Mouse (Mus musculus) small intestine, adult 2 months (tissue): Measurements from ENCODE around the gene Dock6. TPM values are rescaled to one million over a fixed set of nuclear protein-coding genes. Genes with fewer than 3 reads are reported as not detected.

Source experiments
- H3K27ac ChIP-seq: fragments of 200-500 bp; 2 replicates; pipeline ENCODE4 v1.5.1; 2012; ENCODE audit warnings: low read depth, low read length, control low read depth, inconsistent platforms; ENCODE audit not compliant: insufficient read depth
- H3K27me3 ChIP-seq: fragments of 200-500 bp; 2 replicates; pipeline ENCODE4 v1.6.1; 2012; ENCODE audit warnings: mild to moderate bottlenecking, moderate library complexity, low read length, inconsistent platforms; ENCODE audit not compliant: control insufficient read depth, insufficient read depth
- H3K36me3 ChIP-seq: fragments of 200-500 bp; 2 replicates; pipeline ENCODE4 v1.6.1; 2012; ENCODE audit warnings: mild to moderate bottlenecking, low read length, control low read depth, inconsistent platforms; ENCODE audit not compliant: control insufficient read depth, insufficient read depth
- H3K4me1 ChIP-seq: fragments of 200-500 bp; 2 replicates; pipeline ENCODE4 v1.6.1; 2012; ENCODE audit warnings: low read length, inconsistent platforms, mixed read lengths; ENCODE audit not compliant: control insufficient read depth, insufficient read depth, insufficient read length
- H3K4me3 ChIP-seq: fragments of 200-500 bp; 2 replicates; pipeline ENCODE4 v1.5.1; 2012; ENCODE audit warnings: low read depth, mild to moderate bottlenecking, control low read depth, inconsistent platforms, low read length, moderate library complexity
- CTCF ChIP-seq: fragments of 200-500 bp; IDR thresholded peaks from 2 replicates; pipeline ENCODE4 v1.5.1; 2012; ENCODE audit warnings: low read depth, mild to moderate bottlenecking, control low read depth, inconsistent platforms, low read length, moderate library complexity, mixed read lengths; ENCODE audit not compliant: insufficient replicate concordance, insufficient read length; ENCODE audit errors: extremely low read depth
- POLR2A ChIP-seq: fragments of 200-500 bp; IDR thresholded peaks from 2 replicates; pipeline ENCODE4 v1.6.1; 2012; ENCODE audit warnings: low read depth, mild to moderate bottlenecking, control low read depth, inconsistent platforms, low read length, moderate library complexity
- WGBS: fragments of 180-500 bp; shearing (Covaris S2); methylation state at CpG from one replicate; pipeline ENCODE4 v1.1.7; 2018; 5-methylcytosine and 5-hydroxymethylcytosine counted together
- polyA plus RNA-seq: library from polyadenylated mRNA; depleted of rRNA; stranded (reverse); fragments of >200 nt; gene quantifications from 2 replicates; pipeline ENCODE4 v1.2.3, GENCODE M21; 2012

Gene Dock6
- polyA plus RNA-seq, 1 experiment = 73.5 TPM

GRCm38 (mm10) chr9:21808561-21808960 lies 43.9 kb downstream of the Dock6 start:
- no peak for TF ChIP-seq POLR2A
- TF ChIP-seq CTCF = peak; percentile 25; the same call in 1 of the 2 replicates
- WGBS = 74% methylated on average over 3 of the region's 3 CpGs
- no peaks in the 10 kb centered on the region for H3K4me1 ChIP-seq

GRCm38 (mm10) chr9:21806976-21807375 lies 45.5 kb downstream of the Dock6 start:
- WGBS = 79% methylated on average over 11 of the region's 11 CpGs
- Histone ChIP-seq H3K36me3 (0 out of 2 replicates have a peak, but pooled peaks cover 3% of the 10 kb centered on the region), H3K27ac (no peak overlapping the region), H3K4me3 (no peak overlapping the region), H3K4me1 (no peaks in the 10 kb centered on the region), H3K27me3 (no peaks in the 10 kb centered on the region)
- no peak for TF ChIP-seq CTCF
- TF ChIP-seq POLR2A = no peak

More at GRCm38 (mm10) chr9:21808561-21808960, 43.9 kb downstream of the Dock6 start:
- H3K4me3 ChIP-seq = no peak overlapping the region
- H3K27ac ChIP-seq = no peak overlapping the region
- H3K27me3 ChIP-seq = no peaks in the 10 kb centered on the region
- 0 out of 2 replicates have a peak, but pooled peaks cover 4% of the 10 kb centered on the region for H3K36me3 ChIP-seq

- no peak for TF ChIP-seq CTCF
- TF ChIP-seq POLR2A = no peak
- Histone ChIP-seq H3K27me3 (no peaks in the 10 kb centered on the region), H3K4me1 (no peaks in the 10 kb centered on the region), H3K36me3 (0 out of 2 replicates have a peak, but pooled peaks cover 3% of the 10 kb centered on the region), H3K27ac (no peak overlapping the region), H3K4me3 (no peak overlapping the region)
- 33% methylated on average over 3 of the region's 3 CpGs for WGBS
Measured at GRCm38 (mm10) chr9:21806363-21806762, 46.1 kb downstream of the Dock6 start.

- H3K27ac ChIP-seq = peak overlapping the region; percentile 42
- H3K4me3 ChIP-seq = peak overlapping the region; percentile 4; the same call in 1 of the 2 replicates
- no peaks in the 10 kb centered on the region for H3K4me1 ChIP-seq
- H3K27me3 ChIP-seq = no peaks in the 10 kb centered on the region
- H3K36me3 ChIP-seq = no peaks in the 10 kb centered on the region
- TF ChIP-seq POLR2A (no peak), CTCF (peak; percentile 92)
- 34% methylated on average over 13 of the region's 13 CpGs for WGBS
Measured at GRCm38 (mm10) chr9:21803986-21804644, 48.3 kb downstream of the Dock6 start.

GRCm38 (mm10) chr9:21801591-21801990 lies 50.8 kb downstream of the Dock6 start:
- Histone ChIP-seq H3K4me1 (peaks cover 5% of the 10 kb centered on the region; the same call in 1 of the 2 replicates), H3K4me3 (no peak overlapping the region), H3K27ac (no peak overlapping the region), H3K36me3 (no peaks in the 10 kb centered on the region), H3K27me3 (no peaks in the 10 kb centered on the region)
- WGBS = 91% methylated on average over 7 of the region's 7 CpGs
- TF ChIP-seq CTCF (no peak), POLR2A (no peak)

GRCm38 (mm10) chr9:21801121-21801520 lies 51.3 kb downstream of the Dock6 start:
- Histone ChIP-seq H3K36me3 (no peaks in the 10 kb centered on the region), H3K27me3 (no peaks in the 10 kb centered on the region), H3K4me3 (no peak overlapping the region), H3K27ac (no peak overlapping the region), H3K4me1 (peaks cover 7% of the 10 kb centered on the region)
- TF ChIP-seq CTCF (no peak), POLR2A (no peak)
- 84% methylated on average over 7 of the region's 7 CpGs for WGBS

- 21% methylated on average over 3 of the region's 3 CpGs for WGBS
- H3K36me3 ChIP-seq = peaks cover 6% of the 10 kb centered on the region; the same call in 1 of the 2 replicates
- no peak for TF ChIP-seq CTCF
- no peak for TF ChIP-seq POLR2A
- peak overlapping the region; percentile 57; the same call in 1 of the 2 replicates for H3K27ac ChIP-seq
- H3K27me3 ChIP-seq = no peaks in the 10 kb centered on the region
- H3K4me3 ChIP-seq = peak overlapping the region; percentile 81
- peaks cover 7% of the 10 kb centered on the region for H3K4me1 ChIP-seq
Measured at GRCm38 (mm10) chr9:21799010-21799350, 53.5 kb downstream of the Dock6 start.
